Mouse (Mus musculus): ENCODE measurements around the gene Mtmr14.

The Mtmr14 gene

DNA sequence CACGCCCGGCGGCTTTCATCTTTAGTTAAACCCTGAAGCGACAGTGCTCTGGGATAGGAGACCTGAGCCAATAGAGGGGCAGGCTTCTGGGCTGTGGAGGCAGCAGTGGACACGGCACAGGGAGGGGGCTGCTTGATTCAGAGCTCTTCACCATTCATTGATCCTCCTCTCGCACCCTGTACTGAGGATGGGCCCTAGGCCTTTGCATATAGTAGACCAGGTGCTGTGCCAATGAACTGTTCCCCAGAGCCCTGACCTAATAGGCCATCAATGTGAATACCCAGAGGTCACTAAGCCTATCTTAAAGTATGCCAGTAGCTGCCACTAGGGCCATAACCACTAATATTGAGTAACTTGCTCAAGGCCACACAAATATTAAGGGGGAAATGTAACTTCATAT lies 44.0 kb downstream of the Mtmr14 start:
- DNase-seq (ENCODE audit: low spot score), result no peak

DNA sequence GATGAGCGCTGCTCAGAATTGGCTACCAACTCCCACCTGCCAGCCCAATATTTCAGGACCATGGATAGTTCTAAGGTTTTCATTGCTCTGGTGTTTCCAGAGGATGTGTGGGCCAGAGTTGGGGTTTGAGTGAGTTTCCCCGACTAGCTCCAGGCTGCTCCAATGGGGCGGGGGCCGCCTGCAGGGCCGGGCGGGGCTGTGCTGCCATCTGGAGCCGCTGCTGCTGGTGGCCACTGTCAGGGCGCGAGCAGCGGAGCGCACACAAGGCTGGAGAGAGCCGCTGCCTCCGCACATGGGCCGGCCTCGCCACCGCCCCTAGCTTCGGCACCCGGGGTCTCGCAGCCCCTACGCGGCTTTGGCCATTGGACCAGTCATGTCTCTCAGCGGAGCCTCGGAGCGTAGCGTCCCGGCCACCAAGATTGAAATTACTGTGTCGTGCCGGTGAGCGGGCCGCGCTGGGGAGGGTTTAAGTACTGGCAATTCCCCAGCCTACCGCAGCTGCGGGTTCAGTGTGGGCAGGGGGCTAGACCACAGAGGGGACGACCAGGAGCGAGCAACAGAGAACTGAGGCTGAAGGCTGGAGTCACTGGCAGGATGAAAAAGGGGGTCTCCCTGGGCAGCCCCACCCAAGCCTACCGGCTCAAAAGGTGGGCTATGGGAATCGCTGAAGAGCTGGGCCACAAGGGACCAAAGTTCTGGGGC lies 44.6 kb downstream of the Mtmr14 start, which contains the start of gene Cpne9:
TSS of gene Cpne9 (plus strand) at position 207 of the 702 bp plus-strand sequence.
- DNase-seq (ENCODE audit: low spot score), result peak; percentile 46

DNA sequence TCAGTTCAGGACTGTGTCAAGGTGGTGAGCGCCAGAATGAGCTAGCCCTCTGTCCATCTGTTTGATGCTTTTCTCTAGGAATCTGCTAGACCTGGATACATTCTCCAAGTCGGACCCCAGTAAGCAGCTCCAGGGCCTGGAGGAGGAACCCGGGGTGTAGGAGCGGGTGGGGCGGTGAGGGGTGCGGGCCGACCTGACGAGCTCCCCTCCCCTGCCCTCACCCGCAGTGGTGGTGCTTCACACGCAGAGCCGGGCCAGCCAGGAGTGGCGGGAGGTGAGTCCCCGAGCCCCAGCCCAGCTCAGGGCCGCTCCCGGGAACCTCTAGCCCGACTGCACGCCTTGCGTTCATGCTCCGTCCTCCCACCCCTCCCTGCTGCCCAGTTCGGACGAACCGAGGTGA lies 45.3 kb downstream of the Mtmr14 start:
- DNase-seq (ENCODE audit: low spot score), result peak; percentile 47

DNA sequence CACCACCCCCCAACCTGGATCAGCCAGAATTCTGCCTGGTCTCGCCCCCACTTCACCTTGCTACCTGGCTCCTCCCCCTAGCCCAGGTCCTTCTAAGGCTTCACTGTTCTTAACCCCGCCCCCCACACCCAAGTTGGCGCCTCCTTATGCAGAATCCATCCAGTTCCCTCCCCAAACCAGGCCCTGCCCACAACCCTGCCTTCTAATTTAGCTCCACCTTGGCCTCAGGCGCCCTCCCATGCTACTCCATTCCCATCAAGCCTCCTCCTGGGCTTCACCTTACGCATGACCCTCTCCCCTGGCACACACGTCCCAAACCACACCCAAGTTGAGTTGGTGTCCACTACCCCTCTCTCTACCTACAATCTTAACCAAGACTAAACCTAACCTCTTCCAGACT lies 45.9 kb downstream of the Mtmr14 start:
- DNase-seq (ENCODE audit: low spot score), result no peak

DNA sequence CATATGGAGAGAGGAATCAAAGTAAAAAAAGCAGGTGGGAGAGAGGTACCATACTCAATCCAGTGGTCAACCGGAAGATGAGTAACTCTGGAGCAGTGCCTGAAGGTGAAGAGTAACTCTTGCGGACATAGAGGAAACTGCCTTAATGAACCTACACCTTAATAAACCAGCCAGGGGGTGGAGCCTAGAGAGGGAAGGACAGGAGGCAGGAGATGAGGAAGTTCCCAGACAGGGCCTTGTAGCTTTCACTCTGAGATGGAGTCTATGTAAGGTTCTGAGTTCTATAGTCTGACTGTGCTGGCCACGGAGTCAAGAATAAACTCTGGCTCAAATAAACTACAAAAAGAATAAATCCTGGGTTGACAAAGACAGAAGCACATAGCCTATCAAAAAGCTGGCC lies 47.3 kb downstream of the Mtmr14 start:
- no peak for DNase-seq (ENCODE audit: low spot score)

DNA sequence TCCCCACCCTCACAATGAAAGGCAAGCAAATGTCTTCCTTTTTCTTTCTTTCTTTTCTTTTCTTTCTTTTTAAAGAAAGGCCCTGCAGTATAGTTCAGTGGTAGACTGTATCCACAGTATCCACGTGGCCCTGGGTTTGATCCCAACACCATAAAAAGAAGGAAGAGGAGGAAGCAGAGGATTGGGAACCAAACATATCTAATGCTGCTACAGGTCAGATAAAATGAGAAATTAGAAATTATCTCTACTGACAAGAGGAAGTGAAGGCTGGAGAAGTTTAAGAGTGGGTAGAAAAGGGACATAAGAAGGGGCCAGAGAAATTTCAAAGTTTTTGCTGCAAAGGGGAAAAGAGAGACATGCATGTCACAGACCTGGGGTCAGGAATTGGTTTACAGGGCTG lies 48.7 kb downstream of the Mtmr14 start:
- no peak for DNase-seq (ENCODE audit: low spot score)

DNA sequence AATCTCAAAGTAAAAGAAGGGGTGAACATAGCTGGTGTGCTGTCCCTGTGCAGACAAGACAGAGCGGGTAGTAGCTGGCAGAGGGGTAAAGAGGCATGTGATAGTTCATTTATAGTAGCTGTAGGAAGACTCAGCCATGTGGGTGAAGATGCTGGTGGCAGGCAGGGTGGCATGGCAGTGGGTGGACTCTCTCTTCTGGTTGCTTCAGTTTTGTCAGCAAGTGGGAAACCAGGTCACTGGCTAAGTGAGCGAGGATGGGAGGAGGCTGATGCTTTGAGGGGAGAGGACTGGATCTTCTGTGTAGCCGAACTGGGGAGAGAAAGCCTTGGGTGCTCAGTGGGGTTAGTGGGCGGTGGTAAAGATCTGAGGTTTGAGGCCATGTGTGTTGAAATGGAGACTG lies 49.6 kb downstream of the Mtmr14 start:
- no peak for DNase-seq (ENCODE audit: low spot score)

GRCm38 (mm10) chr6:113289346-113289745 lies 51.7 kb downstream of the Mtmr14 start:
- no peak for DNase-seq (ENCODE audit: low spot score)

GRCm38 (mm10) chr6:113290346-113290745 lies 52.7 kb downstream of the Mtmr14 start:
- no peak for DNase-seq (ENCODE audit: low spot score)

DNA sequence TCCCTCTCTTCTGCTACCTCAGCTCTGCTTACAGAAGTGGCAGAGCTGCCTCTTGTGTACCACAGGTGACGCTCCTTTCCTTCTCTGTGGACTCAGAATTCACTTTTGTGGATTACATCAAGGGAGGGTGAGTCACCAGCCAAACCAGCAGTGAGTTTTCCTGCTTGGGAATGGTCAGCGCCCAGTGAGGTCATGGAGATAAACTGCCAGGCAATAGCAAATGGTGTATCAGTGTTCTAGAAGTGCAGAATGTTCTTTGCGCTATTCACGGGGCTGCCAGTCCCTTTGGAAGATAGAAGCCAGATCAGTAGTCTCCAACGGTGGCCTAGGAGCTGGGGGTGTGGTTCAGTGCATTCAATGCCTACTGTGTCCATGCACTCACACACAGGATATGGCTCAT lies 55.3 kb downstream of the Mtmr14 start:
- DNase-seq (ENCODE audit: low spot score), result no peak

DNA sequence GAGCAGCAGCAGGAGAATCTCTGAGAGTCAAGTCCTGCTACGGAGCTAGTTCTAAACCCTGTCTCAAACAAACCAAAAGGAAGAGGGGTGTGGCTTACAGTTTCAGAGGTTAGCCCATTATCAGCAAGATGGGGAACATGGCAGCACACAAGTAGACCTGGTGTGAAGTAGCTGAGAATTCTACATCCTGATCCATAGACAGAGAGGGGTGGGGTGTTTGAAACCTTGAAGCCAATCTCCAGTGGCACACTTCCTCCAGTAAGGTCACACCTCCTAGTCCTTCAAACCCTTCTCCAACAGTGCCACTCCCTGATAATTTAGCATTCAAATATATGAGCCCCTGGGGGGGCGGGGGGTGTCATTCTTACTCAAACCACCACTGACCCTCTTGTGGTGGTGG lies 58.4 kb downstream of the Mtmr14 start:
- no peak for DNase-seq (ENCODE audit: low spot score)

DNA sequence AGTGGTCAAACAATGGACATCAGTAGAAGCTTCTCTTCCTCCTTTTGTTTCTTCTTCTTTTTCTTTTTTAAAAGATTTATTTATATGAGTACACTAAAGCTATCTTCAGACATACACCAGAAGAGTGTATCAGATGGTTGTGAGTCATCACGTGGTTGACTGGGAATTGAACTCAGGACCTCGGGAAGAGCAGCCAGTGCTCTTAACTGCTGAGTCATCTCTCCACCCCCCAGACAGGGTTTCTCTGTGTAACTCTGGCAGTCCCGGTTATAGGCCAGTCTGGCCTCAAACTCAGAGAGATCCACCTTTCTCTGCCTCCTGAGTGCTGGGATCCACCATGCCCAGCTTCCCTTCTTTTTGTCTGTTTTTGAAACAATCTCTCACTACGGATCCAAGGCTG lies 59.0 kb downstream of the Mtmr14 start:
- DNase-seq (ENCODE audit: low spot score), result no peak

GRCm38 (mm10) chr6:113301350-113301749 lies 63.7 kb downstream of the Mtmr14 start:
- DNase-seq (ENCODE audit: low spot score), result no peak

DNA sequence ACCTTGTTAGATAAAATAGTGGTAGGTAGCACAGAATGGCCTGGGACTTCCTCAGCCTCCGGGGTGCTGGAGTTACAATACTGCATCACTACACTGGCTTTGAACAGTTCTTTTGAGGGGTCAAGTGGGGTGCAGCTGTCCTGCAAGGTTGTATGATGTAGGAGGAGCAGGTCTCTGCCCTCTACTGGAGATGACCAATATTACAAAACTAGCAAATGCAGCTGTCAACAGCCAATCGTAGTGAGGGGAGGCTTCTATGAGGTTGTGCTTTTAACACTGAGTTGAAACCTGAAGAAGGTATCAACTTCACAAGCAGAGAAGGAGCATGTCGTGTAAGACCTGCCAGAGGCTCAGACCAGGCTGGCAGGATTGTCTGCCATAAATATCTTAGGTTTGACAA lies 64.6 kb downstream of the Mtmr14 start:
- DNase-seq (ENCODE audit: low spot score), result no peak

DNA sequence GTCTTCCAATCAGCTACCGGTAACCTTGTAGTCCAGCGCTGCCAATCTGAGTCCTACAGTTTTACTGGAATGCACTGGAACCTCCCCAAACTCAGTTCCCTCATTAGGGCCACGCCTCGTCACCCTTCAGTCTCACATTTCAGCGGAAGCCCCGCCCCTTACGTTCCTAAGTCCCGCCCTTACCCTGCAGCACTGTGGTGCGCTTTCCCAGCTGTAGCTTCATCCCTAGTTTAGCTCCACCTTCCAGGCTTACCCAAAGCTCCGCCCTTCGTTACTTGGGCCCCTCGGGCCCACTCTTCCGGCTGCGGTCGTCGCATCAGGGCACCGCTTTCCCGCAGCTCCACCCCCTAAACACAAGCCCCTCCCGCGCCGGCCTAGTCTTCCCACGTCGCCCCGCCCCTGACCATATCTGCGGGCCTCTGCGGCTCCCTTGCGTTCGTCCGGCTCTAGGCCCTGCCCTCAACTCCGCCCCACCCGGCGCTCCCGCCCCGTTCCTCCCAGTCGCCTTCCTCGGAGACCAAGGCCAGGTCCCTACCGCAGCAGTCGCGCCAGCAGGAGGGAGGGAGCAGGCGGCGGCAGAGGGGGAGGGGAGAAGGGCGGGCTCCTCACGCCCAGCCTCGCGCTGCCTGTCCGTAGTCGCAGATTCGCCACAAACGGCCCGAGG lies 68.8 kb downstream of the Mtmr14 start:
- DNase-seq (ENCODE audit: low spot score), result peak; percentile 100

DNA sequence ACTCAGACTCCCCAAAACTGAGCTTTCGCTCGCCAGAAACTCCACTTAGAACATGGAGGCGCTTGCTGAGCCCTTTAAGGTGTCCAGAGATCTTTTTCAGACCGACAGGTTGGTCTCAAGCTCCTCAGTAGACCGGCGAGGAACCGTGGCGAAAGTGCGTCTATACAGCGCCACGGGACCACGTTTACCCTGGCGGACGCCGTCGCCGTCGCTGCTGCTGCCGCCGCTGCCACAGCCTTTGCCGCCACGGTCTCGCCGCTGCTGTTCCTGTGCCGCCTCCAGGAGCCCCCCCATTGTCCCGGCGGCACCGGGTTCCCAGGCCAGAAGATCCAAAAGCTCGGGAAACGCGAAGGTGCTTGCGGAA lies 69.3 kb downstream of the Mtmr14 start, which contains the start of gene Brpf1:
TSS of gene Brpf1 (plus strand) at position 152 of the 364 bp plus-strand sequence.
- DNase-seq (ENCODE audit: low spot score), result no peak

DNA sequence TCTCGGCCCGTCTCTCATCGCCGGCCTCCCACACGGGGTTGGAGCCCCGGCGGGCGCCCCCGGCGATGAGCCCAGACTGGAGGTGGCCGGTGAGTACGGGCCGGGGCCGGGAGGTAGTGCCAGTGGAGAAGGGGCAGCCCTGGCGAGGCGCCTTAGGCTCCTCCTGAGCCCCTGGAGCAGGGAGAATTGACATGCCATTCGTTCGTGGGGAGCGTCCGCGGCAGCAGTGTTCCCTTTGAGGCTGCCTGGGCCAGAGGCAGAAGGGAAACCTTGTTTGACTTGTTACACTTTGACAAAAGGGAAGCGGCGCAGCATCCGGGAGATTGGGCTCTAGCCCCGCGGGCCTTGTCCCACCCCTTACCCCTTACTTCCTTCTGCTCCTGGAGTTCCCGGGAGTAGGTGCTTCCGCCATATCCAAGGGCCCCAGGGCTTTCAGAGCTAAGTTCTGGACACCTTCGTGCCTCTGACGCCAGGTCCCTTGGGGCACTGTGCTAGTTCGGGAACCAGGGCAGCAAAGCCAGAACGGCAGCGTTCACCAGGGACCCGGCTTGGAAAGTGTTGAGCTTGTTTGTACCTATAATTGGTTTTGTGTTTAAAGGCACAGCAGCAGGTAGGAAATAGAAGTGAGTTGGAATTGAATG lies 70.0 kb downstream of the Mtmr14 start:
- no peak for DNase-seq (ENCODE audit: low spot score)

- no peak for DNase-seq (ENCODE audit: low spot score)
Observed at GRCm38 (mm10) chr6:113308141-113308540, 70.5 kb downstream of the Mtmr14 start.

- no peak for DNase-seq (ENCODE audit: low spot score)
Observed at GRCm38 (mm10) chr6:113315972-113316371, 78.3 kb downstream of the Mtmr14 start.

DNA sequence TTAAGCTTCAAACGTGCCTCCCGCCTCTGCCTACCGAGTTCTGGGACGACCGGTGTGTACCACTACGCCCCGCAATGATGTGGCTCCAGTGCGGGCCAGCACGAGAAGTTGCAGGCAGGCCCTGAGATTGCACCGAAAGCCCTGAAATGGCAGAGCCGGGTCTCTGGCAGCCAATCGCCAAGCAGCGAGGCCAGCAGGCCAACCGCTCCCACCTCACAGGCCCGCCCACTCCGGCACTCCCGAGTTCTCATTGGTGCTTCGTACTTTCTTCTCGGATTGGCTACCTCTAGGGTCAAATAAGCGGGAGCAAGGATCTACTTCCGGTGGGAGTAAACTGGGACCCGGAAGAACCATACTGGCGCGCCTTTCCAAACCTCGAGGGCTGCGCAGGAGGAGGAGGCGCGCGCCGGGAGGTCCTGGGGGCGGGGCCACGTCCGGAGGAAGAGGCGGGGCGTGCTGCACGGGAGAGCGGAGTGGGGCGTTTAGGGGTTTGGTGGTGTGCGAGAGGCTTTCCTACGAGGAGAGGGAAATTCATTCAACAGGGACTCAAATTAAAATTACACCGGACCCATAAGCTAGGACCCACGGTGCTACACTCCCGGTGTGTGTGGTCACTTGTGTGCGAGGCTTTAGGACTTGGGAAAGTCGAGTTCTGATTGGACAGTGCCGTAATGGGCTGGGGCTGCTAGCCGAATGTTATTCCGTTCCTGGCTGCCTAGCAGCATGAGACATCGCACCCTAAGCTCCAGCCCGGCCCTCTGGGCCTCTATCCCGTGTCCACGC lies 89.1 kb downstream of the Mtmr14 start, which contains the start of gene Ogg1:
TSS of gene Ogg1 (plus strand) at position 440 of the 783 bp plus-strand sequence.
- peak; percentile 98 for DNase-seq (ENCODE audit: low spot score)

DNA sequence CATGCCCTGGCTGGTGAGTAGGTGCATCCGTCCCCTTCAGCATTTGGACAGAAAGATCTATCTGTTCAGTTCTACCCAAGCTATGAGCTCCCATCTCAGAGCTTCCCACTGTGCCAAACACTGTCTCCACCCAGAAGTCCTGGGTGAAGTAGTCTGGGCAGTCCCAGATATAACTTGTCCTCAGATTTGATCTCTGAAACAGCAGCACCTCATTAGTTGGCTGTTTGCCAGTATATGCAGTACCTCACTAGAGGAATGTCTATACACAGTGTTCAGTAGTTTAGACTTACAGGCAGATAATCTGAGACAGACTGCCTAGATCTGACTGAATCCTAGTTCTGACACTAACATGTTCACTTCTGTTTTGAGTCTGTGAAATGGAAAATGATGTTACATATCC lies 91.8 kb downstream of the Mtmr14 start:
- DNase-seq (ENCODE audit: low spot score), result no peak

DNA sequence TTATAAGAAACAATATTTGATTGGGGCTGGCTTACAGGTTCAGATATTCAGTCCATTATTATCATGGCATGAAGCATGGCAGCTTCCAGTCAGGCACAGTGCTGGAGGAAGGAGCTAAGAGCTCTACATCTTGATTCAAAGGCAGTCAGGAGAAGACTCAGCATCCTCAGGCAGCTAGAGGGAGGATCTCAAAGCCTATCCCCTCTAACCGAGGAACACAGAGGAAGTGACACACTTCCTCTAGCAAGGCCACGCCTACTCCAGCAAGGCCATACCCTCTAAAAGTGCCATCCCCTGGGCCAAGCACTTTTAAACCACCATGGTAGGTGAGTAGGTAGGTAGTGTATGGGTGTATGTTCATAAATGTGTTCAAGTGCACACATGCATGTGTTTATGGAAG lies 92.9 kb downstream of the Mtmr14 start:
- no peak for DNase-seq (ENCODE audit: low spot score)

Data from testis, postnatal 10 days (tissue).